Comparison of ENCODE assay signal across 10 mouse cellular contexts in the genomic region with DNA sequence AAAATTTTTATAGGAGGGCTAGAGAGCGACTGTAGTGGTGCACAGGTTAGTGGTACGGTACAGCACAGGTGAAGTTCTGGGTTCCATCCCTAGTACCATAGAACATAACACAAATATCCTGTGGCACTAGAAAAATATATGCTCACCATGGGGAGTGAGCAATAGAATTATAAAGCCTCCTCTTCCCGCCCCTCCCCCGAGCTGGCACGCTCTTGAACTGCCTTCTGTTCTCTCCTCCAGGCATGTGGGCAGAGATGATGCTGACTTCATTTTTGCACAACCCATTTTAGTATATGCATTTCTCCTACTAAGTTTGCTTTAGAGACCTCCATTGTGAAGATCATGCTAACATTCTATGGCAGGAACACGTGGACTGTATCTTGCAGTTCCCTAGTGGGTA.
DNase-seq lines count a peak whose midpoint lies in the region; ATAC-seq lines count a peak whose summit lies in the region.
"Had no signal": no experiment of that assay in that cellular context is flagged by ENCODE, and none has a peak within 500 bp of the region (broad histone marks: within the 10 kb centered on the region; RNA-seq: fewer than 3 reads in every experiment).

No protein-coding gene starts in this region.

- H3K36me3 ChIP-seq in midbrain, embryonic 12.5 days, result peaks cover 30% of the 10 kb centered on the region
- H3K36me3 ChIP-seq in midbrain, embryonic 11.5 days (ENCODE audit: control insufficient read depth, insufficient read depth, low read length), result 0 out of 2 replicates have a peak, but pooled peaks cover 5% of the 10 kb centered on the region
- H3K36me3 ChIP-seq in kidney, embryonic 14.5 days (ENCODE audit: control insufficient read depth, insufficient read depth, low read length), result peaks cover 44% of the 10 kb centered on the region

- H3K4me2 ChIP-seq in midbrain, embryonic 12.5 days (replicated peaks), result no peak overlapping the region
- no peak overlapping the region for H3K4me2 ChIP-seq in midbrain, embryonic 11.5 days
- H3K4me2 ChIP-seq in kidney, embryonic 14.5 days (replicated peaks; ENCODE audit: low read depth, low read length), result no peak overlapping the region

- H3K9me3 ChIP-seq in midbrain, embryonic 12.5 days, result no peaks in the 10 kb centered on the region
- H3K9me3 ChIP-seq in midbrain, embryonic 11.5 days (ENCODE audit: control insufficient read depth, low read length), result no peaks in the 10 kb centered on the region
- no peaks in the 10 kb centered on the region for H3K9me3 ChIP-seq in kidney, embryonic 14.5 days (ENCODE audit: control insufficient read depth, low read length)

- 88% methylated on average over 6 of the region's 6 CpGs for WGBS in midbrain, embryonic 12.5 days
- 91% methylated on average over 6 of the region's 6 CpGs for WGBS in midbrain, embryonic 11.5 days
- 89% methylated on average over 6 of the region's 6 CpGs for WGBS in kidney, embryonic 14.5 days

- no peak for DNase-seq in midbrain, embryonic 11.5 days (ENCODE audit: low spot score, missing footprints)
- DNase-seq in cerebellum, postnatal 25 days, result peak; percentile 66 to 80
- peak; percentile 73 to 74 for DNase-seq in layer of hippocampus, postnatal 36 days
- DNase-seq in right cerebral cortex, postnatal 25 days, result peak; percentile 81
- DNase-seq in urinary bladder, postnatal 10 days (ENCODE audit: low spot score), result no peak
- DNase-seq in ovary, postnatal 36 days (ENCODE audit: low spot score), result no peak

- H3K4me1 ChIP-seq in midbrain, embryonic 12.5 days, result peaks cover 4% of the 10 kb centered on the region; the same call in 1 of the 2 replicates
- H3K4me1 ChIP-seq in midbrain, embryonic 11.5 days (ENCODE audit: control insufficient read depth, insufficient read depth, low read length), result no peaks in the 10 kb centered on the region
- no peaks in the 10 kb centered on the region for H3K4me1 ChIP-seq in kidney, embryonic 14.5 days (ENCODE audit: control insufficient read depth, insufficient read depth, low read length)

- no peak overlapping the region for H3K4me3 ChIP-seq in midbrain, embryonic 12.5 days
- H3K4me3 ChIP-seq in midbrain, embryonic 11.5 days (ENCODE audit: low read depth, low read length), result no peak overlapping the region
- H3K4me3 ChIP-seq in kidney, embryonic 14.5 days (ENCODE audit: low read length), result no peak overlapping the region
- H3K4me3 ChIP-seq: erythroblast, embryonic 14.5 days had no signal

- no peak overlapping the region for H3K9ac ChIP-seq in midbrain, embryonic 12.5 days (replicated peaks)
- no peak overlapping the region for H3K9ac ChIP-seq in midbrain, embryonic 11.5 days (ENCODE audit: low read length)
- H3K9ac ChIP-seq in kidney, embryonic 14.5 days (ENCODE audit: low read depth, low read length), result no peak overlapping the region

- peak; percentile 48 for ATAC-seq in midbrain, embryonic 12.5 days (ENCODE audit: low FRiP score, low read depth)
- ATAC-seq in midbrain, embryonic 11.5 days (ENCODE audit: low FRiP score), result no peak; the same call in 1 of the 2 replicates
- ATAC-seq in kidney, embryonic 14.5 days (ENCODE audit: low FRiP score, low TSS enrichment), result no peak

- H3K27me3 ChIP-seq in midbrain, embryonic 12.5 days, result no peaks in the 10 kb centered on the region
- H3K27me3 ChIP-seq in midbrain, embryonic 11.5 days (ENCODE audit: control insufficient read depth, insufficient read depth, low read length), result no peaks in the 10 kb centered on the region
- H3K27me3 ChIP-seq in kidney, embryonic 14.5 days (ENCODE audit: control insufficient read depth, insufficient read depth, low read length), result no peaks in the 10 kb centered on the region

- H3K27ac ChIP-seq in midbrain, embryonic 12.5 days (replicated peaks), result no peak overlapping the region
- H3K27ac ChIP-seq in midbrain, embryonic 11.5 days (ENCODE audit: low read depth, low read length), result no peak overlapping the region
- no peak overlapping the region for H3K27ac ChIP-seq in kidney, embryonic 14.5 days (ENCODE audit: low read depth, low read length)
- H3K27ac ChIP-seq: macrophage had no signal

Comparison
In these comparisons a context has a peak if more than half of its experiments do, and no peak if none do; other contexts are left out.
1. DNase-seq: peak in cerebellum, postnatal 25 days (2 of 2), layer of hippocampus, postnatal 36 days (2 of 2) and right cerebral cortex, postnatal 25 days (single experiment); none in midbrain, embryonic 11.5 days (single experiment), urinary bladder, postnatal 10 days (single experiment) and ovary, postnatal 36 days (single experiment).